Mouse (Mus musculus) G1E (cell line): ENCODE data around the gene D630045J12Rik.

Experiments
- CTCF ChIP-seq: IDR thresholded peaks from 2 replicates; pipeline ENCODE4 v1.5.1; 2012; ENCODE audit warnings: low read depth, low read length, inconsistent platforms, mixed read lengths
- GATA1 ChIP-seq: IDR thresholded peaks from 2 replicates; pipeline ENCODE4 v1.6.1; 2012; ENCODE audit warnings: borderline replicate concordance, low read length, inconsistent platforms, mixed read lengths
- GATA2 ChIP-seq: IDR thresholded peaks from 2 replicates; pipeline ENCODE4 v1.6.1; 2012; ENCODE audit warnings: low read depth, low read length, inconsistent platforms, borderline replicate concordance
- POLR2AphosphoS5 ChIP-seq: IDR thresholded peaks from 2 replicates; pipeline ENCODE4 v1.6.1; 2012; ENCODE audit warnings: low read depth, low read length, inconsistent platforms; ENCODE audit not compliant: insufficient replicate concordance
- TAL1 ChIP-seq: conservative IDR thresholded peaks from 2 replicates; pipeline ENCODE4 v1.6.1; 2012; ENCODE audit warnings: low read depth, low read length, inconsistent platforms, mixed read lengths

DNA sequence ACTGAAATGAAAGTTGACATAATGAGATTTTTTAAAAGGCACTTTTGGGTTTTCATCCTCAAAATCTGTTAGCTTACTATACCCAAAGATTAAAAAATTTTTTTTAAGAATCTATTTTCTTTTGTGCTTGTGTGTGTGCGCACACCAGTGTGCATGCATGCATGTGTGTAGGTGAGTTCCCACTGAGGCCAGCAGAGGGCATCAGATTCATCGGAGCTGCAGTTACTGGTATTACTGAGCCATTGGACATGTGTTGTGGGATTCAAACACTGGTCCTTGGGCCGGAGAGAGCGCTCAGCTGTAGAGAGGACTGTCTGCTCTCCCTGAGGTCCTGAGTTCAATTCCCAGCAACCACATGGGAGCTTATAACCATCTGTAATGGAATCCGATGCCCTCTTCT lies 123.9 kb downstream of the D630045J12Rik start:
- TF ChIP-seq TAL1 (no peak), POLR2AphosphoS5 (no peak), CTCF (no peak), GATA1 (no peak), GATA2 (no peak)
